Mouse (Mus musculus): ENCODE results near the gene Gm44805.

DNA sequence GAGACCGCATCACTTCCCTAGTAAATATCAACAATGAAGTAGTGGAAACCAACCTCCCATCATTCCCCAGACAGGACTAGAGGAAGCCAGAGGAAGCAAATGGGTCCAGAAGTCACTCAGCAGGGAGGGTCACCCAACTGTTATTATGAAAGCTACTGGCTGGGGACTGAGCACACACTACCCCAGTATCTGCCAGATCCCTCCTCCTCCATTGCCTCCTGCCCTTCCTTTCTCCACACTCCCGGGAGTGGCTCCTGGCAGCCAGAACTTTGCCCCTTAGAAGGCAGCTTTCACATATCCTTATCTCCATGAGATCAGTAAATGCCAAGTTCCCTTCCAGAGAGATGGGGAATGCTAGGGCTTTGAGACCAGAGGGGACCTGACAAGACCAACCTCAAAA lies 57.8 kb downstream of the Gm44805 start:
- TF ChIP-seq CTCF (IDR thresholded peaks at IDR 0.05) (no peak), EP300 (IDR thresholded peaks at IDR 0.05) (no peak)
